8 mouse cellular contexts compared by ENCODE assay signal in genomic region chr19:5786441-5787114, GRCm38 (mm10). TPM values are rescaled to one million over a fixed set of nuclear protein-coding genes. Genes with fewer than 3 reads are reported as not detected.
A peak's percentile ranks its signal among the peaks of the same experiment; 100 is the strongest.
DNase-seq lines count a peak whose midpoint lies in the region; ATAC-seq and TF ChIP-seq lines count a peak whose summit lies in the region.

No protein-coding gene starts in this region.

- H3K9me3 ChIP-seq in intestine, embryonic 15.5 days: no peaks in the 10 kb centered on the region
- H3K9me3 ChIP-seq in limb, embryonic 11.5 days (ENCODE audit: control insufficient read depth, low read length): no peaks in the 10 kb centered on the region
- H3K9me3 ChIP-seq in midbrain, embryonic 12.5 days: no peaks in the 10 kb centered on the region

- WGBS in intestine, embryonic 15.5 days: 9% methylated on average over 12 of the region's 12 CpGs
- 13% methylated on average over 12 of the region's 12 CpGs for WGBS in limb, embryonic 11.5 days
- 11% methylated on average over 12 of the region's 12 CpGs for WGBS in midbrain, embryonic 12.5 days
- 11% methylated on average over 12 of the region's 12 CpGs for WGBS in small intestine, adult 2 months

- no peak overlapping the region for H3K4me2 ChIP-seq in intestine, embryonic 15.5 days (replicated peaks)
- no peak overlapping the region for H3K4me2 ChIP-seq in limb, embryonic 11.5 days (ENCODE audit: low read depth, severe bottlenecking)
- no peak overlapping the region for H3K4me2 ChIP-seq in midbrain, embryonic 12.5 days (replicated peaks)

- intact Hi-C loops in gastrocnemius, postnatal 36 days (cut with DNase I): no loop called here

- H3K4me1 ChIP-seq in intestine, embryonic 15.5 days (replicated peaks): no peaks in the 10 kb centered on the region
- no peaks in the 10 kb centered on the region for H3K4me1 ChIP-seq in limb, embryonic 11.5 days (ENCODE audit: control insufficient read depth, insufficient read depth, low read length)
- no peaks in the 10 kb centered on the region for H3K4me1 ChIP-seq in midbrain, embryonic 12.5 days
- H3K4me1 ChIP-seq in small intestine, adult 2 months (ENCODE audit: control insufficient read depth, insufficient read depth, insufficient read length, low read length): no peaks in the 10 kb centered on the region

- no peak overlapping the region for H3K4me3 ChIP-seq in intestine, embryonic 15.5 days (replicated peaks)
- no peak overlapping the region for H3K4me3 ChIP-seq in limb, embryonic 11.5 days (ENCODE audit: low read depth, low read length)
- no peak overlapping the region for H3K4me3 ChIP-seq in midbrain, embryonic 12.5 days
- H3K4me3 ChIP-seq in small intestine, adult 2 months (ENCODE audit: low read depth, low read length): no peak overlapping the region

- H3K9ac ChIP-seq in intestine, embryonic 15.5 days: no peak overlapping the region
- no peak overlapping the region for H3K9ac ChIP-seq in limb, embryonic 11.5 days (ENCODE audit: low read length)
- H3K9ac ChIP-seq in midbrain, embryonic 12.5 days (replicated peaks): no peak overlapping the region

- peak; percentile 68; the same call in 1 of the 2 replicates for TF ChIP-seq CTCF in small intestine, adult 2 months (IDR thresholded peaks at IDR 0.05; ENCODE audit: extremely low read depth, insufficient read length, insufficient replicate concordance, low read depth, low read length)

- H3K36me3 ChIP-seq in intestine, embryonic 15.5 days: no peaks in the 10 kb centered on the region
- no peaks in the 10 kb centered on the region for H3K36me3 ChIP-seq in limb, embryonic 11.5 days (ENCODE audit: control insufficient read depth, insufficient read depth, low read length)
- no peaks in the 10 kb centered on the region for H3K36me3 ChIP-seq in midbrain, embryonic 12.5 days
- no peaks in the 10 kb centered on the region for H3K36me3 ChIP-seq in small intestine, adult 2 months (ENCODE audit: control insufficient read depth, insufficient read depth, low read length)

- no peaks in the 10 kb centered on the region for H3K27me3 ChIP-seq in intestine, embryonic 15.5 days (replicated peaks)
- H3K27me3 ChIP-seq in limb, embryonic 11.5 days (ENCODE audit: control insufficient read depth, insufficient read depth, low read length): no peaks in the 10 kb centered on the region
- H3K27me3 ChIP-seq in midbrain, embryonic 12.5 days: no peaks in the 10 kb centered on the region
- H3K27me3 ChIP-seq in small intestine, adult 2 months (ENCODE audit: control insufficient read depth, insufficient read depth, low read length): no peaks in the 10 kb centered on the region

- TF ChIP-seq POLR2A in small intestine, adult 2 months (IDR thresholded peaks at IDR 0.05; ENCODE audit: low read depth, low read length): no peak

- peak; percentile 90 for ATAC-seq in intestine, embryonic 15.5 days
- ATAC-seq in limb, embryonic 11.5 days (ENCODE audit: insufficient number of reproducible peaks, low FRiP score, low TSS enrichment, low read depth): 0 out of 2 replicates have a peak, but pooled peaks have one; percentile 68
- peak; percentile 68; the same call in 1 of the 2 replicates for ATAC-seq in midbrain, embryonic 12.5 days (ENCODE audit: low FRiP score, low read depth)

- DNase-seq in left cerebral cortex, adult 18-20 months (ENCODE audit: low spot score in 2 of 2): peak; percentile 82 to 89
- no peak for DNase-seq in left cerebral cortex, adult 11 months (ENCODE audit: low spot score)
- DNase-seq in embryo, embryonic 11.5 days (ENCODE audit: low read depth, low spot score): peak; percentile 82
- DNase-seq in gastrocnemius, postnatal 36 days: peak; percentile 86 to 87
- peak; percentile 94 for DNase-seq in limb, embryonic 11.5 days (ENCODE audit: low spot score)

- H3K27ac ChIP-seq in intestine, embryonic 15.5 days: no peak overlapping the region
- H3K27ac ChIP-seq in limb, embryonic 11.5 days (replicated peaks; ENCODE audit: low read depth, low read length): no peak overlapping the region
- H3K27ac ChIP-seq in midbrain, embryonic 12.5 days (replicated peaks): no peak overlapping the region
- no peak overlapping the region for H3K27ac ChIP-seq in small intestine, adult 2 months (ENCODE audit: insufficient read depth, low read depth, low read length)

RNA-seq across cellular contexts. Expression of gene Scyl1, which starts 15.4 kb away (rescaled TPM):
- 10 to 100 TPM; 90.8 to 93.4 TPM for total RNA-seq in left cerebral cortex, adult 18-20 months (2021)
- total RNA-seq in gastrocnemius, postnatal 36 days (2021): 10 to 100 TPM; 70.8 to 71.1 TPM
- 60.6 and 60.9 TPM in 2 replicates for polyA plus RNA-seq in intestine, embryonic 15.5 days (2015; fragmentation: Nextera tagmentation; extraction: Ambion mirVana)
- 65.8 and 66.6 TPM in 2 replicates for polyA plus RNA-seq in limb, embryonic 11.5 days (2014; fragmentation: Nextera tagmentation; extraction: Ambion mirVana)
- polyA plus RNA-seq in midbrain, embryonic 12.5 days (2016; fragmentation: Nextera tagmentation; extraction: Ambion mirVana): 63.6 and 68.4 TPM in 2 replicates
- 37.1 and 52.5 TPM in 2 replicates for polyA plus RNA-seq in small intestine, adult 2 months (2012; rRNA removed)

RNA-seq across cellular contexts. Expression of gene Ltbp3, which starts 45.9 kb away (rescaled TPM):
- 10 to 100 TPM; 37.2 to 41.8 TPM for total RNA-seq in left cerebral cortex, adult 18-20 months (2021)
- 10 to 100 TPM; 43.4 to 44.2 TPM for total RNA-seq in gastrocnemius, postnatal 36 days (2021)
- polyA plus RNA-seq in intestine, embryonic 15.5 days (2015; fragmentation: Nextera tagmentation; extraction: Ambion mirVana): 20.7 and 21.7 TPM in 2 replicates
- polyA plus RNA-seq in limb, embryonic 11.5 days (2014; fragmentation: Nextera tagmentation; extraction: Ambion mirVana): 3.0 and 9.7 TPM in 2 replicates
- polyA plus RNA-seq in midbrain, embryonic 12.5 days (2016; fragmentation: Nextera tagmentation; extraction: Ambion mirVana): 7.9 and 9.1 TPM in 2 replicates
- polyA plus RNA-seq in small intestine, adult 2 months (2012; rRNA removed): 28.2 and 30.2 TPM in 2 replicates

RNA-seq across cellular contexts. Expression of gene Fam89b, which starts 57.1 kb away (rescaled TPM):
- 10 to 100 TPM; 24.4 to 30.9 TPM for total RNA-seq in left cerebral cortex, adult 18-20 months (2021)
- total RNA-seq in gastrocnemius, postnatal 36 days (2021): 10 to 100 TPM; 19.7 to 22.8 TPM
- 68.7 and 69.6 TPM in 2 replicates for polyA plus RNA-seq in intestine, embryonic 15.5 days (2015; fragmentation: Nextera tagmentation; extraction: Ambion mirVana)
- polyA plus RNA-seq in limb, embryonic 11.5 days (2014; fragmentation: Nextera tagmentation; extraction: Ambion mirVana): 147 and 152 TPM in 2 replicates
- 175 and 186 TPM in 2 replicates for polyA plus RNA-seq in midbrain, embryonic 12.5 days (2016; fragmentation: Nextera tagmentation; extraction: Ambion mirVana)
- 69.8 and 126 TPM in 2 replicates for polyA plus RNA-seq in small intestine, adult 2 months (2012; rRNA removed)
